Mouse (Mus musculus) intestine, postnatal 0 days (tissue): ENCODE measurements around the gene Hcls1. TPM values are rescaled to one million over a fixed set of nuclear protein-coding genes. Genes with fewer than 3 reads are reported as not detected.

Experiments
- ATAC-seq: fragments of 200-750 bp; cut with Nextera tagmentation; 2 replicates; pipeline ENCODE4 v1.8.0; 2017; ENCODE audit warnings: mild to moderate bottlenecking, moderate TSS enrichment, moderate library complexity
- H3K27ac ChIP-seq: fragments of 300-500 bp; sonication (generic); 2 replicates; pipeline ENCODE4 v1.5.1; 2014; ENCODE audit warnings: mild to moderate bottlenecking, low read depth, low read length, moderate library complexity
- H3K27me3 ChIP-seq: fragments of 300-500 bp; sonication (generic); replicated peaks from 2 replicates; pipeline ENCODE4 v1.6.1; 2014; ENCODE audit warnings: low read length, mixed read lengths; ENCODE audit not compliant: control insufficient read depth, insufficient read depth
- H3K36me3 ChIP-seq: fragments of 300-500 bp; sonication (generic); 2 replicates; pipeline ENCODE4 v1.6.1; 2014; ENCODE audit warnings: mild to moderate bottlenecking, moderate library complexity; ENCODE audit not compliant: control insufficient read depth, insufficient read depth
- H3K4me1 ChIP-seq: fragments of 300-500 bp; sonication (generic); replicated peaks from 2 replicates; pipeline ENCODE4 v1.6.1; 2014; ENCODE audit warnings: antibody characterized with exemption, low read length, mixed read lengths; ENCODE audit not compliant: control insufficient read depth, insufficient read depth
- H3K4me2 ChIP-seq: fragments of 300-500 bp; sonication (generic); replicated peaks from 2 replicates; pipeline ENCODE4 v1.6.1; 2014; ENCODE audit warnings: low read depth, mild to moderate bottlenecking, moderate library complexity
- H3K4me3 ChIP-seq: fragments of 300-500 bp; sonication (generic); 2 replicates; pipeline ENCODE4 v1.5.1; 2014; ENCODE audit warnings: low read depth, low read length
- H3K9ac ChIP-seq: fragments of 300-500 bp; sonication (generic); 2 replicates; pipeline ENCODE4 v1.6.1; 2014; ENCODE audit warnings: mild to moderate bottlenecking, low read depth, low read length
- H3K9me3 ChIP-seq: fragments of 300-500 bp; sonication (generic); 2 replicates; pipeline ENCODE4 v1.6.1; 2016; ENCODE audit warnings: mixed run types; ENCODE audit not compliant: control insufficient read depth
- CTCF ChIP-seq: sonication (generic); IDR thresholded peaks from 2 replicates; pipeline ENCODE4 v1.5.1; 2016; ENCODE audit warnings: low read depth, mild to moderate bottlenecking, control low read depth, antibody characterized with exemption, moderate library complexity
- WGBS: fragments of 180-500 bp; shearing (Covaris S2); extraction: QIAGEN DNeasy Blood & Tissue Kit; methylation state at CpG from one replicate; pipeline ENCODE4 v1.1.7; 2014; 5-methylcytosine and 5-hydroxymethylcytosine counted together
- polyA plus RNA-seq: library from polyadenylated mRNA; unstranded; fragments of >200 nt; fragmentation: Nextera tagmentation; extraction: Ambion mirVana; gene quantifications from 2 replicates; pipeline ENCODE4 v1.2.1, GENCODE M21; 2015

Gene Hcls1
- polyA plus RNA-seq, 1 experiment from 2014 or later: 16.1 TPM

DNA sequence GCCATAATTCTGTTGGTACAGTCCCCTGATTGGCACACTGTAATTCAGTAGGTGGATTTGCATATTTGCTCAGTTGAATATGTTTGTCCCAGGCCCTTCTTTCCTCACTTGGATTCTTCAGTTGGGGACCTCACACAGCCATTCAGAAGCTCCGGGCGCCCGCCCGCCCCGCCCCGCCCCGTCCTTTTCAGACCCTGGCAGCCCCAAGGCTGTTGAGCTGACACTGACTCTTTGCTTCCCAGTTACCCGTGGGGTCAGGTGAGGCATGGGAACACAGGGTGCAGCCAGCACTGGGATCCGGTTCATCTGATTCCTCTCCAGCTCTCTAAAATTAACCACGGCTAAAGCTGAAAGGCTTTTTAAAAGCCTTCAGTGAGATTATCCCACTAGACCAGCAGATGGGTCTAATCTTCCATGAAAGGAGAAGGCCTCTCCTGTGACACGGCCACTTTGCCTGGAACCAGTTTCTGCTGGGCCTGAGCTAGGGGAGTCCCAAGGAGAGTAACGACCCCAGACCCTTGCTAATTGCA, 10.2 kb downstream of the Hcls1 start:
- no peak for TF ChIP-seq CTCF
- ATAC-seq: no peak; the same call in 1 of the 2 replicates
- Histone ChIP-seq H3K9ac (no peak overlapping the region), H3K36me3 (no peaks in the 10 kb centered on the region), H3K4me3 (no peak overlapping the region), H3K4me1 (no peaks in the 10 kb centered on the region), H3K27ac (no peak overlapping the region), H3K9me3 (no peaks in the 10 kb centered on the region), H3K4me2 (no peak overlapping the region), H3K27me3 (no peaks in the 10 kb centered on the region)
- WGBS: 63% methylated on average over 12 of the region's 12 CpGs

DNA sequence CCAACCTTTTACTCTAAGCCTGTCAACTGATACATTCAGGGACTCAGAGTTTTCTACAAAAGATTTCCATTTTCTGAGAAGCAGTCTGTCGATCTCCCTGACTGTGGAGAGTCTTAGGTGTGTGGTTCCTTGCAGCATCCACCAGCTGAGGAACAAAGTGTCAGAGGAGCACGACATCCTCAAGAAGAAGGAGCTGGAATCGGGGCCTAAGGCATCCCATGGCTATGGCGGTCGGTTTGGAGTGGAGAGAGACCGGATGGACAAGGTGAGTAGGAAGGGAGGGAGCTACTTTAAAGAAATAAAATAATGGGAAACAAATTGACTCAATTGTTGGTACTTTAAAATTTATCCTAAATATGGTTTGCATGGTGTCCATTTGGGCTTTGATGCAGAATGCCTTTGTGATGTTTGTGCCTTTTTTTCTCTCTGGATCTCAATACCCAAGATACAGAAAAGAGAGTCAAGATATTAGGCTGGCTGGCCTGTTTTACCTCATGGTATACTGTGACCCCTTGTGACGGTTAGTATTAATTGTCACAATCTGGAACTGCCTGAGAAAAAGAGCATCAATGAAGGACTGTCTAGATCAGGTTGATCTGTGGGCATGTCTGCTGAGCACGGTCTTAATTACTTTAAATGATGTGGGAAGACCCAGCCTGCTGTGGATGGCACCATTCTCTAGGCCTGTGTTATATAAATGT, 11.8 kb downstream of the Hcls1 start:
- 82% methylated on average over 8 of the region's 8 CpGs for WGBS
- no peak for ATAC-seq
- Histone ChIP-seq H3K36me3 (no peaks in the 10 kb centered on the region), H3K27me3 (no peaks in the 10 kb centered on the region), H3K9me3 (no peaks in the 10 kb centered on the region), H3K4me1 (no peaks in the 10 kb centered on the region), H3K4me3 (no peak overlapping the region), H3K4me2 (no peak overlapping the region), H3K27ac (no peak overlapping the region), H3K9ac (no peak overlapping the region)
- no peak for TF ChIP-seq CTCF

DNA sequence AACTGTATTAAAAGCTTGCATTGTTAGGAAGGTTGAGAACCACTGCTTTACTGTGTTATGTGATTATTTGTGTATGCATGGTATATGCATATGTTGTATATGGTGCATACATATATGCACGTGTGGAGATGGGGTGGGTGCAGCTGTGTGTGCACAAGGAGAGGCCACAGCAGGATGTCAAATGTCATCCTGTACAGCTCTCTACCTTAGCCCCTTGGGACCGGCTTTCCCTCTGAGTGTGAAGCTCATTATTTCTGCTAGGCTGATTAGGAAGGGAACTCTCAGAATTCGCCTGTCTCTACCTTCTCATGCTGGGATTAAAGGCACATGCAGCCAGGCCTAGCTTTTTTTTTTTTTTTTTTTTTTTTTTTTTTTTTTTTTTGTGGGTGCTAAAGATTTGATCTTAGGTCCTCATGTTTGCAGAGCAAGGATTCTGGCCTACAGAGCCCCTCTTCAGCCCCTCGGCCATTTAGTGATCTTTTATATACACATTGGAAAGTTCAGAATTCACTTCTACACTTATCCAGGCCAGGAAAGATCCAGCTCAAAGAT, 12.9 kb downstream of the Hcls1 start:
- no peak overlapping the region for H3K27ac ChIP-seq
- WGBS: 73% methylated on average over 4 of the region's 4 CpGs

DNA sequence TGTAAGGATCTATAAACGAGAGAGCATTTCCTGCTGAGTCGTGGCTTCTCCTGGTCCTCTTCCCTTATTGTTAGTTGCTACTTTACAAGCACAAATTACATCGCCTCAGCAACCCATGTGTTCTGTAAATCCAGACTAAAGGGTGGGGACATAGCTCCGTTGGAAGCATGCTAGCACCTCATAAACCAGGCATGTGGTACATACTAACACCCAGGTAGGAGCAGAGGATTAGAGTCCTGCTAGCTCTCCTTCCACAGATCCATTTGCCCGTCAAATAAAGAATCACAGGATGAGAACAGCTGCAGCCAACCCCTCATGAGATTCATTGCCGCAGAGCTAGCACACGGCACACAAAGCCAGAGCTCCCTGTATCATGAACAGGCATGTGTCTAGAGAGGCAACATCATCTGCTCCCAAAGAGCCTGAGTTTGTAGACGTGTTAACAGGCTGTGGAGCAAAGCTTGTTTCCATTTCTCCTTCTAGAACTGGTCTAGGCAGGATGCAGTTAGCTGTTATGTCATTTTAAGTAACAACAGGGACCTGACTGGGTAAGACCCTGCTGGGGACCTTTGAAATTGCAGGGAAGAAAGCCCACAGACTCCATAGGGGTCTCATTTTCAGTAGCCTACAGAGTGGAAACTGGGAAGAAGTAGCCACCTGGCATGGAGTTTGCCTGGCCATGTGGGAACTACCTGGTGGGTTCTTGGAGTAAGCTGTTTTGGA, 15.0 kb downstream of the Hcls1 start:
- no peak for ATAC-seq
- no peak overlapping the region for H3K27ac ChIP-seq
- no peak overlapping the region for H3K4me2 ChIP-seq
- no peaks in the 10 kb centered on the region for H3K27me3 ChIP-seq
- no peaks in the 10 kb centered on the region for H3K4me1 ChIP-seq
- H3K9ac ChIP-seq: no peak overlapping the region
- H3K9me3 ChIP-seq: no peaks in the 10 kb centered on the region
- no peak for TF ChIP-seq CTCF
- H3K36me3 ChIP-seq: no peaks in the 10 kb centered on the region
- no peak overlapping the region for H3K4me3 ChIP-seq
- WGBS: 50% methylated on average over 8 of the region's 8 CpGs

More for the DNA sequence above, 12.9 kb downstream of the Hcls1 start:
- no peaks in the 10 kb centered on the region for H3K27me3 ChIP-seq
- no peak for ATAC-seq
- no peak overlapping the region for H3K4me2 ChIP-seq
- H3K36me3 ChIP-seq: no peaks in the 10 kb centered on the region
- no peaks in the 10 kb centered on the region for H3K9me3 ChIP-seq
- no peak overlapping the region for H3K9ac ChIP-seq
- H3K4me3 ChIP-seq: no peak overlapping the region
- no peaks in the 10 kb centered on the region for H3K4me1 ChIP-seq
- no peak for TF ChIP-seq CTCF

DNA sequence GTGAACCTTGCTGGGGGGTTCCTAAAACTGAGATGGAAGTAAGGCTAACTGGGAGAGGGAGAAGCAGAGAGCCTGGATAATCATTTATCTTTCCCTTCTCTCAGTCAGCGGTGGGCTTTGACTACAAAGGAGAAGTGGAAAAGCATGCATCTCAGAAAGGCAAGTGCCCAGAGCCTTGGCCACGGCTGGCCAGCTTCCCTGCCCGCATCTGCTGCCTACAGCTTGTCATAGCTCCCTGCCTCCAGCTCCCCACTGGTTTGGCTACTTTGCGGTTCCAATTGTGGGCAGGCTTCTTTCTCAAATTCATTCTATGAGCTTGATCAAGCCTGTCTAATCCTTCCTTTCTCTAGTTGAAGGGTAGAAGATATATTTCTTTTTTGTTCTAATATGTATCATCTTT, 16.2 kb downstream of the Hcls1 start:
- H3K4me1 ChIP-seq: no peaks in the 10 kb centered on the region
- 59% methylated on average over 4 of the region's 4 CpGs for WGBS
- no peaks in the 10 kb centered on the region for H3K9me3 ChIP-seq
- H3K36me3 ChIP-seq: no peaks in the 10 kb centered on the region
- H3K9ac ChIP-seq: no peak overlapping the region
- H3K4me2 ChIP-seq: no peak overlapping the region
- no peak overlapping the region for H3K4me3 ChIP-seq
- no peak for ATAC-seq
- H3K27me3 ChIP-seq: no peaks in the 10 kb centered on the region
- H3K27ac ChIP-seq: no peak overlapping the region
- no peak for TF ChIP-seq CTCF

DNA sequence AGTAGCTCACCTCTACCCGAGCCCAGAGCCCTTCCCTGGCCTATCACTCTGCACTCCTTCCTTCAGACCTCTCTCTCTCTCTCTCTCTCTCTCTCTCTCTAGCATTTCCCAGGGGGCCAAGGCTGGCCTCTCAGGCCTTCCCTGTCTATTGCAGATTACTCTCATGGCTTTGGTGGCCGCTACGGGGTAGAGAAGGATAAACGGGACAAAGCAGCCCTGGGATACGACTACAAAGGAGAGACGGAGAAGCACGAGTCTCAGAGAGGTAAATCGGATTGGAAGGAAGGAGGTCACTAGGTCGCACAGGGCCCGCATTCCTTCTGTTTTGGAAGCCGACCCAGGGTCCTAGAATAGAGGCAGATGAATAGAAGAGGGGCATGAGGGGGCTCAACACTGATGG, 20.3 kb downstream of the Hcls1 start:
- 78% methylated on average over 11 of the region's 11 CpGs for WGBS
- no peaks in the 10 kb centered on the region for H3K9me3 ChIP-seq
- H3K4me1 ChIP-seq: no peaks in the 10 kb centered on the region
- no peaks in the 10 kb centered on the region for H3K36me3 ChIP-seq
- no peaks in the 10 kb centered on the region for H3K27me3 ChIP-seq
- no peak for TF ChIP-seq CTCF
- no peak for ATAC-seq
- no peak overlapping the region for H3K9ac ChIP-seq
- no peak overlapping the region for H3K27ac ChIP-seq
- no peak overlapping the region for H3K4me2 ChIP-seq
- H3K4me3 ChIP-seq: no peak overlapping the region
